Mouse (Mus musculus) cortical plate, adult 2 months (tissue): Measurements from ENCODE around the gene Gm2956. TPM values are rescaled to one million over a fixed set of nuclear protein-coding genes. Genes with fewer than 3 reads are reported as not detected.
"Not testable (repeated sequence)": the region's sequence is repeated elsewhere in the genome, so short reads cannot be mapped to it uniquely, and the experiment has no call there.

ENCODE experiments used
- H3K27ac ChIP-seq: fragments of 200-500 bp; 2 replicates; pipeline ENCODE4 v1.5.1; 2012; ENCODE audit warnings: low read length, control low read depth, inconsistent platforms; ENCODE audit not compliant: insufficient read depth
- H3K4me1 ChIP-seq: fragments of 200-500 bp; 2 replicates; pipeline ENCODE4 v1.6.1; 2011; ENCODE audit warnings: low read length; ENCODE audit not compliant: control insufficient read depth, insufficient read depth
- H3K4me3 ChIP-seq: fragments of 200-500 bp; 2 replicates; pipeline ENCODE4 v1.5.1; 2011; ENCODE audit warnings: mild to moderate bottlenecking, low read length, control low read depth; ENCODE audit not compliant: insufficient read depth
- CTCF ChIP-seq: fragments of 200-500 bp; IDR thresholded peaks from 2 replicates; pipeline ENCODE4 v1.5.1; 2011; ENCODE audit warnings: mild to moderate bottlenecking, control low read depth, low read length; ENCODE audit not compliant: insufficient read depth; ENCODE audit errors: extremely low read depth
- polyA plus RNA-seq: library from polyadenylated mRNA; depleted of rRNA; stranded (reverse); fragments of >200 nt; gene quantifications from 2 replicates; pipeline ENCODE4 v1.2.3, GENCODE M21; 2012; rRNA removed

Gm2956 gene
- 0.08 and 0.11 TPM in 2 replicates for polyA plus RNA-seq

- H3K4me3 ChIP-seq, H3K4me1 ChIP-seq, H3K27ac ChIP-seq: not testable (repeated sequence)
Measured at GRCm38 (mm10) chr14:3332087-3332677, at the start of gene Gm2956. Gene Gm2956, plus strand, starts transcription at chr14:3332627.

- not testable (repeated sequence) for H3K4me3 ChIP-seq, H3K4me1 ChIP-seq, H3K27ac ChIP-seq
- TF ChIP-seq CTCF: peak; percentile 26
Measured at GRCm38 (mm10) chr14:3333406-3333805, 979 bp downstream of the Gm2956 start.

- H3K27ac ChIP-seq, H3K4me1 ChIP-seq, H3K4me3 ChIP-seq: not testable (repeated sequence)
Measured at GRCm38 (mm10) chr14:3394793-3395192, 62.4 kb downstream of the Gm2956 start, which contains the start of gene Gm10413. Gene Gm10413, plus strand, starts transcription at chr14:3395093.

Other genes with a start within 250 kb of the Gm2956 start
- not detected in 2 replicates for gene Gm10340, start 198.6 kb upstream of the Gm2956 start, polyA plus RNA-seq
- 0.25 TPM in 1 of 2 replicates, not detected in the other for gene Gm5795, start 144.4 kb upstream of the Gm2956 start, polyA plus RNA-seq
- gene D830030K20Rik, start 124.1 kb upstream of the Gm2956 start, polyA plus RNA-seq: 6.3 and 6.9 TPM in 2 replicates
- not detected in 2 replicates for gene Gm10413, start 62.5 kb downstream of the Gm2956 start, polyA plus RNA-seq
- gene Gm10409, start 80.0 kb downstream of the Gm2956 start, polyA plus RNA-seq: 1.2 and 1.3 TPM in 2 replicates
- 1.2 and 1.5 TPM in 2 replicates for gene Gm3005, start 95.5 kb downstream of the Gm2956 start, polyA plus RNA-seq
- gene Gm10408, start 116.8 kb downstream of the Gm2956 start, polyA plus RNA-seq: not detected in 2 replicates